27 mouse cellular contexts compared by ENCODE assay signal in the genomic region with DNA sequence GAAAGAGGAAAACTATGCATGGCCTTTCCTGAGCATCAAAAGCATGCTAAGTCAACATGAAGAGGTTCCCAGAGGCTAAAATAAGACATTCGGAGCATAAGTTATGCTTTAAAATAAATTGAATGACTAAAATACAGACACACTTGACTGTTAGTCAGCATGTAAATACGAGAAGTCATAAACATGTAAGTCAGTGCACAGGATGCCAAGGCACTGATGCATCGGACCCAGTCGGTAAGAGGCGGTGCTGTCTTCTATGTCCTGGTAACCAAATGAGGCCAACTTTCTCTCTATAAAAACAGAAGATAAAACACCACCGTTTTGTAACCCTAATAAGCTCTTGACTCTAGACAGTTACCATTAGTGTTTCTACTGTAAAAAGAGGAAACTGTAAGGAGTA.
"Had no signal": no experiment of that assay in that cellular context is flagged by ENCODE, and none has a peak within 500 bp of the region (broad histone marks: within the 10 kb centered on the region; RNA-seq: fewer than 3 reads in every experiment).

No protein-coding gene starts in this region.

- H3K27me3 ChIP-seq: embryonic facial prominence, embryonic 12.5 days; embryonic facial prominence, embryonic 13.5 days; embryonic facial prominence, embryonic 15.5 days; forebrain, embryonic 12.5 days; forebrain, embryonic 13.5 days; forebrain, embryonic 15.5 days had no signal

- ATAC-seq: forebrain, embryonic 13.5 days; forebrain, embryonic 14.5 days; forebrain, embryonic 15.5 days; forebrain, embryonic 16.5 days; forebrain, postnatal 0 days had no signal

- H3K27ac ChIP-seq: embryonic facial prominence, embryonic 10.5 days; embryonic facial prominence, embryonic 12.5 days; embryonic facial prominence, embryonic 13.5 days; embryonic facial prominence, embryonic 15.5 days; forebrain, embryonic 10.5 days; forebrain, embryonic 12.5 days; forebrain, embryonic 13.5 days; forebrain, embryonic 15.5 days; heart, adult 2 months; heart, embryonic 10.5 days had no signal

- DNase-seq: cerebellum, adult 9-10 months; cerebellum, adult 9-11 months; cerebellum, postnatal 10 days; cerebellum, postnatal 14 days; cerebellum, postnatal 25 days; cerebellum, postnatal 36 days; embryo, embryonic 11 days; forebrain, postnatal 0 days; gastrocnemius, postnatal 10 days; gastrocnemius, postnatal 14 days; gastrocnemius, postnatal 25 days; gastrocnemius, postnatal 36 days; heart, adult 11 months; heart, adult 18-20 months; heart, adult 2 months had no signal

- H3K4me1 ChIP-seq: embryonic facial prominence, embryonic 10.5 days; embryonic facial prominence, embryonic 12.5 days; forebrain, embryonic 10.5 days; heart, embryonic 10.5 days had no signal

- H3K4me3 ChIP-seq: embryonic facial prominence, embryonic 10.5 days; embryonic facial prominence, embryonic 12.5 days; embryonic facial prominence, embryonic 13.5 days; embryonic facial prominence, embryonic 15.5 days; erythroblast, embryonic 14.5 days; forebrain, embryonic 10.5 days; forebrain, embryonic 12.5 days; forebrain, embryonic 13.5 days; forebrain, embryonic 15.5 days; heart, adult 2 months; heart, embryonic 10.5 days had no signal
